Mouse (Mus musculus) limb, embryonic 12.5 days (tissue): ENCODE data around the gene Npepps. TPM values are rescaled to one million over a fixed set of nuclear protein-coding genes. Genes with fewer than 3 reads are reported as not detected.
A peak's percentile ranks its signal among the peaks of the same experiment; 100 is the strongest.

Source experiments
- ATAC-seq: fragments of 200-750 bp; cut with Nextera tagmentation; 2 replicates; pipeline ENCODE4 v1.8.0; 2017; ENCODE audit warnings: low read depth, moderate TSS enrichment; ENCODE audit not compliant: insufficient number of reproducible peaks, insufficient read depth, low FRiP score, low TSS enrichment
- H3K27ac ChIP-seq: fragments of 300-500 bp; sonication (generic); 2 replicates; pipeline ENCODE4 v1.5.1; 2016; ENCODE audit warnings: mild to moderate bottlenecking, moderate library complexity
- H3K27me3 ChIP-seq: fragments of 300-500 bp; sonication (generic); 2 replicates; pipeline ENCODE4 v1.6.1; 2016; ENCODE audit warnings: mild to moderate bottlenecking, moderate library complexity
- H3K36me3 ChIP-seq: fragments of 300-500 bp; sonication (generic); 2 replicates; pipeline ENCODE4 v1.6.1; 2016; ENCODE audit warnings: mild to moderate bottlenecking, moderate library complexity
- H3K4me1 ChIP-seq: fragments of 300-500 bp; sonication (generic); replicated peaks from 2 replicates; pipeline ENCODE4 v1.6.1; 2016
- H3K4me2 ChIP-seq: fragments of 300-500 bp; sonication (generic); 2 replicates; pipeline ENCODE4 v1.6.1; 2016; ENCODE audit warnings: mild to moderate bottlenecking, moderate library complexity
- H3K4me3 ChIP-seq: fragments of 300-500 bp; sonication (generic); replicated peaks from 2 replicates; pipeline ENCODE4 v1.5.1; 2016; ENCODE audit warnings: mild to moderate bottlenecking
- H3K9ac ChIP-seq: fragments of 300-500 bp; sonication (generic); replicated peaks from 2 replicates; pipeline ENCODE4 v1.6.1; 2016; ENCODE audit warnings: mild to moderate bottlenecking, moderate library complexity
- H3K9me3 ChIP-seq: fragments of 300-500 bp; sonication (generic); 2 replicates; pipeline ENCODE4 v1.6.1; 2016; ENCODE audit warnings: mild to moderate bottlenecking, moderate library complexity
- WGBS: fragments of 180-500 bp; shearing (Covaris S2); methylation state at CpG from one replicate; pipeline ENCODE4 v1.1.7; 2016; 5-methylcytosine and 5-hydroxymethylcytosine counted together
- polyA plus RNA-seq: library from polyadenylated mRNA; unstranded; fragments of >200 nt; fragmentation: Nextera tagmentation; extraction: Ambion mirVana; gene quantifications from 2 replicates; pipeline ENCODE4 v1.2.1, GENCODE M21; 2016

Gene Npepps
- polyA plus RNA-seq, 1 experiment from 2014 or later, result 85.8 TPM

DNA sequence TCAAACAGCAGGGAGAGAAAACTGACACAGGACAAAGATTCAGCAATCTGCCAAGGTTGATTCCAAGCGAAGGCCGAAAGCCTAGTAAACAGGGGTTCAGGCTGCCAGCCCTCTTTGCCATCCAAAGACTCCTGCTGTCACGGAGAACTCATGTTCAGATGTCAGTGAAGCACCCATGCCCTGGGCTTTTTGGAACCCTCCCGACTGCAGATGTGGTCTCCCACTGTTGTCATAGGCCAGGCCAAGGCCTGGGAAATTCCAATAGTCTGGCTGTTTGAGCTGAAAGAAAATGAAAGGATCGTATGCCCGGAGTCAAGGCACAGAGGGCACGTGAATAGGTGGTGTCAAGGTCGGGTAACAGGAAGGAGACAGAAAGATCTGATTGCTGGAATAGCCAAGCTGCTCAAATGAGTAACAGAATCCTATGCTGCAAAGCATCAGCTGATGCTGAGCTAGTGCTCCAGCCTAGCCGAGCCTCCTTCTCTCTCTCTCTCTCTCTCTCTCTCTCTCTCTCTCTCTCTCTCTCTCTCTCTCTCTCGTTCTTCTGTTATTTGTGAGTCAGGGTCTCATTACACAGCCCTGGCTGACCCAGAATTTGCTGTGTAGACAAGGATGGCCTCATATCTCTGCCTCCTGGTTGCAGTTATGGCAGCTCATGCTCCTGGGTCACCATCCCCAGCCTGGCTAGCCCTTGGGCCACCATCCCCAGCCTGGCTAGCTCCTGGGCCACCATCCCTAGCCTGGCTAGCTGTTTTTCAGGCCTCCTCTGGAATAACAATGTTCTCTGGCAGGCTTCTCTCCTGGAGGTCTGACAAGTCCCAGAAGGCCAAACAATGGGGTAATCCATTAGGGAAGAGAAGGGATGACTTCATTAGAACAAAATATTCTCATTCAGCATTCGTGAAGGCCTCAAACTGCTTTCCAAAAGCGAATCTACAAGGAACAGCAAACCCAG, 9.1 kb upstream of the Npepps start:
- no peaks in the 10 kb centered on the region for H3K27me3 ChIP-seq
- no peaks in the 10 kb centered on the region for H3K9me3 ChIP-seq
- no peak overlapping the region for H3K9ac ChIP-seq
- no peaks in the 10 kb centered on the region for H3K36me3 ChIP-seq
- no peak overlapping the region for H3K4me3 ChIP-seq
- 59% methylated on average over 12 of the region's 12 CpGs for WGBS
- ATAC-seq, result no peak
- no peak overlapping the region for H3K27ac ChIP-seq
- no peak overlapping the region for H3K4me2 ChIP-seq
- H3K4me1 ChIP-seq, result 0 out of 2 replicates have a peak, but pooled peaks cover 5% of the 10 kb centered on the region

DNA sequence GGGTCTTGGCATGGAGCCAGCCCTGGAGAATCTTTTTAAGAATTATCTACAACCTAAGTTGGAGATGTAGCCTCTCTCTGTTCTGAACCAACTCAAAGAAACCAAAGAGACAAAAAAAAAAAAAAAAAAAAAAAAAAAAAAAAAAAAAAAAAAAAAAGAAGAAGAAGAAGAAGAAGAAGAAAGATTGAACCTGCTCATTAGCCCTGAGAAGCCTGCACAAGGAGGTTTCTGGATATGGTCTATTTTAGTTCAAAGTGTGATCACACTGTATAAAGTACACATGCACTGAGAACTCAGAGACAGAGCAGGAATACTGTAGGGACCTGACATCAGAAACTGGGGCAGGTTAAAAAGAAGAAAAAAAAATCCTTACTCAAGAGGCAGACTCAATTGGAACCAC, 7.2 kb upstream of the Npepps start:
- no peak for ATAC-seq
- H3K9me3 ChIP-seq, result no peaks in the 10 kb centered on the region
- H3K36me3 ChIP-seq, result no peaks in the 10 kb centered on the region
- no peak overlapping the region for H3K4me3 ChIP-seq
- no peak overlapping the region for H3K4me2 ChIP-seq
- H3K27me3 ChIP-seq, result no peaks in the 10 kb centered on the region
- 0 out of 2 replicates have a peak, but pooled peaks cover 5% of the 10 kb centered on the region for H3K4me1 ChIP-seq
- H3K27ac ChIP-seq, result no peak overlapping the region
- H3K9ac ChIP-seq, result no peak overlapping the region

- Histone ChIP-seq H3K4me1 (0 out of 2 replicates have a peak, but pooled peaks cover 5% of the 10 kb centered on the region), H3K27me3 (no peaks in the 10 kb centered on the region), H3K27ac (no peak overlapping the region), H3K9me3 (no peaks in the 10 kb centered on the region), H3K36me3 (no peaks in the 10 kb centered on the region), H3K4me2 (no peak overlapping the region), H3K9ac (no peak overlapping the region), H3K4me3 (no peak overlapping the region)
- WGBS, result 48% methylated on average over 6 of the region's 6 CpGs
- ATAC-seq, result no peak
Measured at GRCm38 (mm10) chr11:97286973-97287372, 6.5 kb upstream of the Npepps start.

DNA sequence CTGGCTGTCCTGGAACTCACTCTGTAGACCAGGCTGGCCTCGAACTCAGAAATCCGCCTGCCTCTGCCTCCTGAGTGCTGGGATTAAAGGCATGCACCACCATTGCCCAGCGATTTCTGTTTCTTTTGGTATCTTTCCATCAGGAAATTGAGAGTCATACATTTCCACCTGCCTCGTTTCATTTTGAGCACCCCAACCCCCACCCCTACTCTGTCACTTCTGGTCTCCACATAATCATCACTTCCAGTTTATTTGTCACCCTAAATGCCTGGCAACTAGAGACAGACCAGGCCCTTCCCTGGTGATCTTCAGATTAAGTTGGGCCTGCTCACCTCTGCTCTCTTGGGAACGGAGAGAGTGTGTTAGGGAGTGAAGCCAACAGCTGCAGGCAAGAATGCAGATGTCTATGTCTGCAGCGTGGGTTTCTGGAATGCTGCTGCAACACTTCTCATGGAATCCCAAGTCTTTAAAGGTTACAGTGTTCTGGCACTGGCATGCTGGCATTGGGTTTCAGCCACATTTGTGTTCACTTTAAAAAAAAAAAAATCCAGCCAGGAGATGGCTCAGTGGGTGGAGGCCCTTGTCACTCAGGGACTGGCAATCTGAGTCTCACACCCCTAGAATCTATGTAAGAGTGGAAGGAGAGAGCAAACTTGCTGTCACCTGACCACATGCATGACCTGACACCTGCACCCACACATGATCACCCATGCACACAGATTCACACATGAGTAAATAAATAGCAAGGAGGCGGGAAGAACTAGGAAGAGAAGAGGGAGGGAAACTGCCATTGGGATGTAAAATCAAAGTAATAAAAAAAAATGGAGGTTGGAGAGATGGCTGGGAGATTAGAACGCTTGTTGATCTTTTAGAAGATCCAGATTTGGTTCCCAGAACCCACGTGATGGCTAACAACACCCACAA, 5.7 kb upstream of the Npepps start:
- no peaks in the 10 kb centered on the region for H3K36me3 ChIP-seq
- no peak overlapping the region for H3K4me2 ChIP-seq
- 0 out of 2 replicates have a peak, but pooled peaks cover 5% of the 10 kb centered on the region for H3K4me1 ChIP-seq
- 74% methylated on average over 9 of the region's 9 CpGs for WGBS
- H3K27ac ChIP-seq, result no peak overlapping the region
- no peaks in the 10 kb centered on the region for H3K9me3 ChIP-seq
- no peak overlapping the region for H3K9ac ChIP-seq
- no peak for ATAC-seq
- H3K4me3 ChIP-seq, result no peak overlapping the region
- H3K27me3 ChIP-seq, result no peaks in the 10 kb centered on the region

GRCm38 (mm10) chr11:97284854-97285253, 4.4 kb upstream of the Npepps start:
- no peak overlapping the region for H3K9ac ChIP-seq
- no peak overlapping the region for H3K4me2 ChIP-seq
- H3K4me1 ChIP-seq, result 0 out of 2 replicates have a peak, but pooled peaks cover 5% of the 10 kb centered on the region
- H3K27ac ChIP-seq, result no peak overlapping the region
- H3K4me3 ChIP-seq, result no peak overlapping the region
- H3K36me3 ChIP-seq, result no peaks in the 10 kb centered on the region
- ATAC-seq, result no peak
- H3K27me3 ChIP-seq, result no peaks in the 10 kb centered on the region
- no peaks in the 10 kb centered on the region for H3K9me3 ChIP-seq
- 75% methylated on average over 4 of the region's 4 CpGs for WGBS

- no peak overlapping the region for H3K27ac ChIP-seq
- no peaks in the 10 kb centered on the region for H3K36me3 ChIP-seq
- no peak overlapping the region for H3K4me3 ChIP-seq
- H3K9ac ChIP-seq, result no peak overlapping the region
- H3K4me1 ChIP-seq, result peaks cover 20% of the 10 kb centered on the region
- ATAC-seq, result no peak
- H3K4me2 ChIP-seq, result no peak overlapping the region
- H3K9me3 ChIP-seq, result no peaks in the 10 kb centered on the region
- WGBS, result 86% methylated on average over 6 of the region's 6 CpGs
- no peaks in the 10 kb centered on the region for H3K27me3 ChIP-seq
Measured at GRCm38 (mm10) chr11:97282179-97282578, 1.7 kb upstream of the Npepps start.

GRCm38 (mm10) chr11:97279405-97280215, 828 bp downstream of the Npepps start:
- ATAC-seq, result peak; percentile 73
- H3K27ac ChIP-seq, result peak overlapping the region; percentile 96
- 1% methylated on average over 63 of the region's 64 CpGs for WGBS
- peak overlapping the region; percentile 65 for H3K4me2 ChIP-seq
- H3K4me3 ChIP-seq, result peak overlapping the region; percentile 99
- H3K27me3 ChIP-seq, result no peaks in the 10 kb centered on the region
- peaks cover under 1% of the 10 kb centered on the region; the same call in 1 of the 2 replicates for H3K9me3 ChIP-seq
- peaks cover 15% of the 10 kb centered on the region for H3K4me1 ChIP-seq
- H3K36me3 ChIP-seq, result no peaks in the 10 kb centered on the region
- peak overlapping the region; percentile 99 for H3K9ac ChIP-seq

DNA sequence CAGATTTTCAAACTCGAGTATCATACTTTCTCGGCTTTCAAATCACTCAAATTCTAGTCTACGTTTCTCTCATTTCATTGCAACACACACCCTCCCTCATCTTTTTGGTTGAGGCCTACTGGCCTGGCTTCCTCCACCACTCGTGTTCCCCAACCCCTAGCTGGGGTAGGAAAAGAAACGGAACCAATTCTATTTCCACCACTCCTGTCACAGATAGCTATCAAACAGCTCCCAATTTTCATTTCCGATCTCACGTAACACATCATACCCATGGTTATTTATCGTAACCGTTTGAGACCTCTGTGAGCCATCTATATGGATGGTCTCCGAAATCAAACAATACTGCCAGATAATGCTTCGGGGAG, 1.4 kb downstream of the Npepps start:
- H3K4me3 ChIP-seq, result peak overlapping the region; percentile 99
- 33% methylated on average over 11 of the region's 11 CpGs for WGBS

GRCm38 (mm10) chr11:97278456-97278855, 2.0 kb downstream of the Npepps start:
- H3K9ac ChIP-seq, result peak overlapping the region; percentile 99; the same call in 1 of the 2 replicates
- ATAC-seq, result no peak
- H3K4me1 ChIP-seq, result peaks cover 15% of the 10 kb centered on the region
- H3K4me3 ChIP-seq, result peak overlapping the region; percentile 99
- H3K27ac ChIP-seq, result no peak overlapping the region
- H3K36me3 ChIP-seq, result no peaks in the 10 kb centered on the region
- no peaks in the 10 kb centered on the region for H3K27me3 ChIP-seq
- peaks cover 7% of the 10 kb centered on the region; the same call in 1 of the 2 replicates for H3K9me3 ChIP-seq
- peak overlapping the region; percentile 65 for H3K4me2 ChIP-seq
- WGBS, result 77% methylated on average over 6 of the region's 6 CpGs

More for the DNA sequence above, 1.4 kb downstream of the Npepps start:
- Histone ChIP-seq H3K36me3 (no peaks in the 10 kb centered on the region), H3K4me2 (peak overlapping the region; percentile 65), H3K27me3 (no peaks in the 10 kb centered on the region), H3K27ac (peak overlapping the region; percentile 96), H3K4me1 (peaks cover 15% of the 10 kb centered on the region), H3K9ac (peak overlapping the region; percentile 99), H3K9me3 (peaks cover 6% of the 10 kb centered on the region; the same call in 1 of the 2 replicates)
- ATAC-seq, result no peak

GRCm38 (mm10) chr11:97277166-97277565, 3.3 kb downstream of the Npepps start:
- Histone ChIP-seq H3K36me3 (no peaks in the 10 kb centered on the region), H3K4me1 (peaks cover 15% of the 10 kb centered on the region), H3K27me3 (no peaks in the 10 kb centered on the region), H3K9ac (no peak overlapping the region), H3K27ac (no peak overlapping the region), H3K9me3 (peaks cover 7% of the 10 kb centered on the region; the same call in 1 of the 2 replicates), H3K4me3 (no peak overlapping the region), H3K4me2 (no peak overlapping the region)
- ATAC-seq, result no peak
- WGBS, result 90% methylated on average over 5 of the region's 5 CpGs
